Mouse (Mus musculus): ENCODE measurements around the gene Pdia3. TPM values are rescaled to one million over a fixed set of nuclear protein-coding genes. Genes with fewer than 3 reads are reported as not detected.
A peak's percentile ranks its signal among the peaks of the same experiment; 100 is the strongest.

Gene Pdia3
- total and polyA plus RNA-seq, 3 experiments, result 96.6 to 148 (median 145) TPM

- 18% methylated on average over 8 of the region's 8 CpGs for WGBS
These were observed 17.0 kb upstream of the Pdia3 start for GRCm38 (mm10) chr2:121396624-121397023.

DNA sequence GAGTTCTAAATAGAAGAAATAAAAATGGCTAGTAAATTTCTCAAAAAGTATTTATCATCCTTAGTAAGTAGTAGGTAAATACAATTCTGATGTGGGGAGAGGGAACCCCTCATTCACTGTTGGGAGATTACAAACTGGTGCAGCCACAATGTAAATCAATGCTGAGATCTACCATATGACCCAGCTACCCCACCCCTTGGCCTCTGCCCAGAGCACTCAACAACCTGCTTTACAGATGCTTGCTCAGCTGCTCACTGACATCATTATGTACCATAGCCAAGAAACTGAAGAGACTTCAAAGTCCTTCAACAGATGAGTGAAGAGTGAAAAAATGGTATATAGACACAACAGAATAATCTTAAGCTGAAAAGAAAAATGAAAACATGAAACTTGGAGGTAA lies 10.3 kb upstream of the Pdia3 start:
- Histone ChIP-seq H3K79me2 (replicated peaks; ENCODE audit: control insufficient read depth, insufficient read depth, low read length) (no peaks in the 10 kb centered on the region), H3K9ac (ENCODE audit: low read depth, low read length) (no peak overlapping the region), H3K4me3 (no peak overlapping the region), H3K27me3 (ENCODE audit: control insufficient read depth, insufficient read depth, low read length) (no peaks in the 10 kb centered on the region), H3K27ac (no peak overlapping the region), H3K4me1 (ENCODE audit: control insufficient read depth, insufficient read depth, low read length) (no peaks in the 10 kb centered on the region), H3K36me3 (ENCODE audit: control insufficient read depth, insufficient read depth, low read length) (no peaks in the 10 kb centered on the region)
- DNase-seq, result no peak
- no peak for TF ChIP-seq POLR2A (IDR thresholded peaks at IDR 0.05; ENCODE audit: insufficient read depth, low read depth, low read length)
- no peak for TF ChIP-seq CTCF (IDR thresholded peaks at IDR 0.05)
- TF ChIP-seq EP300 (IDR thresholded peaks at IDR 0.05; ENCODE audit: insufficient read depth, low read depth, low read length), result no peak
- intact Hi-C loops (cut with DNase I), result no loop called here

More at GRCm38 (mm10) chr2:121396624-121397023, 17.0 kb upstream of the Pdia3 start:
- intact Hi-C loops (cut with DNase I), result no loop called here
- Histone ChIP-seq H3K36me3 (ENCODE audit: control insufficient read depth, insufficient read depth, low read length) (no peaks in the 10 kb centered on the region), H3K79me2 (replicated peaks; ENCODE audit: control insufficient read depth, insufficient read depth, low read length) (no peaks in the 10 kb centered on the region), H3K4me3 (no peak overlapping the region), H3K4me1 (ENCODE audit: control insufficient read depth, insufficient read depth, low read length) (no peaks in the 10 kb centered on the region), H3K9ac (ENCODE audit: low read depth, low read length) (no peak overlapping the region), H3K27me3 (ENCODE audit: control insufficient read depth, insufficient read depth, low read length) (no peaks in the 10 kb centered on the region), H3K27ac (no peak overlapping the region)
- DNase-seq, result peak; percentile 62 to 81
- TF ChIP-seq EP300 (IDR thresholded peaks at IDR 0.05; ENCODE audit: insufficient read depth, low read depth, low read length) (no peak), CTCF (IDR thresholded peaks at IDR 0.05) (peak; percentile 85), POLR2A (IDR thresholded peaks at IDR 0.05; ENCODE audit: insufficient read depth, low read depth, low read length) (no peak)

- no peak for TF ChIP-seq POLR2A (IDR thresholded peaks at IDR 0.05; ENCODE audit: insufficient read depth, low read depth, low read length)
- peak; percentile 73 for TF ChIP-seq CTCF (IDR thresholded peaks at IDR 0.05)
- no peak for TF ChIP-seq EP300 (IDR thresholded peaks at IDR 0.05; ENCODE audit: insufficient read depth, low read depth, low read length)
- WGBS, result 45% methylated on average over 4 of the region's 4 CpGs
- peak; percentile 31 to 45 for DNase-seq
- Histone ChIP-seq H3K27ac (no peak overlapping the region), H3K4me3 (no peak overlapping the region), H3K27me3 (ENCODE audit: control insufficient read depth, insufficient read depth, low read length) (no peaks in the 10 kb centered on the region), H3K4me1 (ENCODE audit: control insufficient read depth, insufficient read depth, low read length) (peaks cover 1% of the 10 kb centered on the region; the same call in 1 of the 2 replicates), H3K9ac (ENCODE audit: low read depth, low read length) (no peak overlapping the region), H3K36me3 (ENCODE audit: control insufficient read depth, insufficient read depth, low read length) (no peaks in the 10 kb centered on the region), H3K79me2 (replicated peaks; ENCODE audit: control insufficient read depth, insufficient read depth, low read length) (no peaks in the 10 kb centered on the region)
- intact Hi-C loops (cut with DNase I), result no loop called here
These were observed 5.4 kb upstream of the Pdia3 start for GRCm38 (mm10) chr2:121408160-121408559.

GRCm38 (mm10) chr2:121412843-121413386 lies 660 bp upstream of the Pdia3 start:
- DNase-seq, result no peak
- WGBS, result 0% methylated on average over 4 of the region's 4 CpGs
- Histone ChIP-seq H3K9ac (ENCODE audit: low read depth, low read length) (peak overlapping the region; percentile 81), H3K27ac (peak overlapping the region; percentile 96), H3K4me3 (peak overlapping the region; percentile 96), H3K79me2 (replicated peaks; ENCODE audit: control insufficient read depth, insufficient read depth, low read length) (no peaks in the 10 kb centered on the region), H3K27me3 (ENCODE audit: control insufficient read depth, insufficient read depth, low read length) (no peaks in the 10 kb centered on the region), H3K4me1 (ENCODE audit: control insufficient read depth, insufficient read depth, low read length) (peaks cover 7% of the 10 kb centered on the region), H3K36me3 (ENCODE audit: control insufficient read depth, insufficient read depth, low read length) (peaks cover 27% of the 10 kb centered on the region)
- no peak for TF ChIP-seq EP300 (IDR thresholded peaks at IDR 0.05; ENCODE audit: insufficient read depth, low read depth, low read length)
- TF ChIP-seq CTCF (IDR thresholded peaks at IDR 0.05), result no peak
- TF ChIP-seq POLR2A (IDR thresholded peaks at IDR 0.05; ENCODE audit: insufficient read depth, low read depth, low read length), result no peak
- intact Hi-C loops (cut with DNase I), result loop anchor here (2.0 to 5.0 kb wide), 3 partner anchors 36 to 141 kb away; partner anchors contain the start of genes Serf2 and Trp53bp1

GRCm38 (mm10) chr2:121414139-121414685 lies 637 bp downstream of the Pdia3 start:
- Histone ChIP-seq H3K27me3 (ENCODE audit: control insufficient read depth, insufficient read depth, low read length) (no peaks in the 10 kb centered on the region), H3K79me2 (replicated peaks; ENCODE audit: control insufficient read depth, insufficient read depth, low read length) (peaks cover 2% of the 10 kb centered on the region; the same call in 1 of the 2 replicates), H3K36me3 (ENCODE audit: control insufficient read depth, insufficient read depth, low read length) (peaks cover 39% of the 10 kb centered on the region), H3K4me1 (ENCODE audit: control insufficient read depth, insufficient read depth, low read length) (peaks cover 7% of the 10 kb centered on the region), H3K4me3 (peak overlapping the region; percentile 96), H3K27ac (peak overlapping the region; percentile 96), H3K9ac (ENCODE audit: low read depth, low read length) (peak overlapping the region; percentile 99)
- DNase-seq, result no peak
- WGBS, result under 1% methylated on average over 32 of the region's 32 CpGs
- intact Hi-C loops (cut with DNase I), result loop anchor here (5.0 kb wide), 2 partner anchors 62 to 142 kb away; partner anchors contain the start of gene Trp53bp1
- TF ChIP-seq EP300 (IDR thresholded peaks at IDR 0.05; ENCODE audit: insufficient read depth, low read depth, low read length) (no peak), POLR2A (IDR thresholded peaks at IDR 0.05; ENCODE audit: insufficient read depth, low read depth, low read length) (no peak), CTCF (IDR thresholded peaks at IDR 0.05) (no peak)

DNA sequence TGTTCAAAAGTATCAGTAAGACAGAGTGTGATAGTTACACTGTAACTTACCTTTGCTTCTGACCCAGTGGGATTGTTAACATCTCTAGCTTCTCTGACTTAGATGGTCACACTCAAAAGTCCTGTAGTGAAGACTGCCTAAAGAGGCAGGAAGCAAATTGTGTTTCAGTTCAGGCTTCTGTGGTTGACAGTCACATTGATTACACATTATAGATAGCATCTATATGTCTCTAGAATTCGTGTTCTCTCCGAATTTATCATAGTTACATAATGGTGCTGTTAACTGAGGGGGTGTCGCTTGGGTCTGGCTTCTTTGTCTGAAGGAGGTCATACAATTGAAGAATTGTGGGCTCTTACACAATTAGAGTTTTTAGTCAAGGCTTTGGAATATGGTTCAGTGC lies 1.5 kb downstream of the Pdia3 start:
- Histone ChIP-seq H3K36me3 (ENCODE audit: control insufficient read depth, insufficient read depth, low read length) (peaks cover 39% of the 10 kb centered on the region), H3K27me3 (ENCODE audit: control insufficient read depth, insufficient read depth, low read length) (no peaks in the 10 kb centered on the region), H3K4me1 (ENCODE audit: control insufficient read depth, insufficient read depth, low read length) (peaks cover 7% of the 10 kb centered on the region), H3K4me3 (peak overlapping the region; percentile 96), H3K9ac (ENCODE audit: low read depth, low read length) (no peak overlapping the region), H3K79me2 (replicated peaks; ENCODE audit: control insufficient read depth, insufficient read depth, low read length) (peaks cover 2% of the 10 kb centered on the region; the same call in 1 of the 2 replicates), H3K27ac (peak overlapping the region; percentile 96; the same call in 1 of the 2 replicates)
- TF ChIP-seq POLR2A (IDR thresholded peaks at IDR 0.05; ENCODE audit: insufficient read depth, low read depth, low read length), result no peak
- no peak for TF ChIP-seq CTCF (IDR thresholded peaks at IDR 0.05)
- no peak for TF ChIP-seq EP300 (IDR thresholded peaks at IDR 0.05; ENCODE audit: insufficient read depth, low read depth, low read length)
- intact Hi-C loops (cut with DNase I), result no loop called here
- no peak for DNase-seq
- WGBS, result 18% methylated on average over 3 of the region's 3 CpGs
